Mouse (Mus musculus) MEL (cell line): ENCODE measurements at regions not wholly inside any gene's neighbourhood (a gene's known extent, or its start where the extent isn't known, plus 50 kb on each side); places are given as distances from the start of the nearest gene placed in this dataset.

Experiments
- DNase-seq: peaks from one replicate; pipeline ENCODE4 v3.0.0; 2011; ENCODE audit warnings: low read depth, low spot score
- H3K27ac ChIP-seq: 2 replicates; pipeline ENCODE4 v1.5.1; 2012; ENCODE audit warnings: low read depth, mild to moderate bottlenecking, control low read depth, low read length, moderate library complexity; ENCODE audit not compliant: control insufficient read depth
- H3K27me3 ChIP-seq, 2 experiments: fragments of 150-350 bp in 1 of 2; sonication (generic) in 1 of 2; 2 replicates each; pipeline ENCODE4 v1.6.1; 2012; ENCODE audit warnings: low read length in 2 of 2, mild to moderate bottlenecking in 2 of 2, improper control_type of control experiment in 1 of 2, moderate library complexity in 1 of 2; ENCODE audit not compliant: insufficient read depth in 2 of 2, control insufficient read depth in 1 of 2
- H3K36me3 ChIP-seq, 2 experiments: 2 replicates each; pipeline ENCODE4 v1.6.1; 2012 to 2014; ENCODE audit warnings: low read length in 2 of 2, improper control_type of control experiment in 1 of 2, inconsistent platforms in 1 of 2, mild to moderate bottlenecking in 1 of 2; ENCODE audit not compliant: insufficient read depth in 2 of 2, control insufficient read depth in 1 of 2
- H3K4me1 ChIP-seq, 2 experiments: fragments of 150-350 bp in 1 of 2; sonication (generic) in 1 of 2; 2 replicates each; pipeline ENCODE4 v1.6.1; 2012; ENCODE audit warnings: low read length in 2 of 2, improper control_type of control experiment in 1 of 2, mild to moderate bottlenecking in 1 of 2; ENCODE audit not compliant: insufficient read depth in 2 of 2, control insufficient read depth in 1 of 2
- H3K4me3 ChIP-seq, 2 experiments: fragments of 150-350 bp in 1 of 2; sonication (generic) in 1 of 2; 2 replicates each; pipeline ENCODE4 v1.5.1; 2012; ENCODE audit warnings: low read depth in 2 of 2, low read length in 2 of 2, mild to moderate bottlenecking in 2 of 2, moderate library complexity in 2 of 2, control low read depth in 1 of 2, improper control_type of control experiment in 1 of 2; ENCODE audit not compliant: control insufficient read depth in 1 of 2, insufficient read depth in 1 of 2
- H3K79me2 ChIP-seq: 2 replicates; pipeline ENCODE4 v1.6.1; 2012; ENCODE audit warnings: mild to moderate bottlenecking, low read length, moderate library complexity; ENCODE audit not compliant: control insufficient read depth, poor library complexity, insufficient read depth
- H3K9ac ChIP-seq: 2 replicates; pipeline ENCODE4 v1.6.1; 2012; ENCODE audit warnings: low read depth, mild to moderate bottlenecking, control low read depth, low read length, moderate library complexity; ENCODE audit not compliant: control insufficient read depth, poor library complexity, severe bottlenecking
- H3K9me3 ChIP-seq: fragments of 150-350 bp; sonication (generic); replicated peaks from 2 replicates; pipeline ENCODE4 v1.6.1; 2012; ENCODE audit warnings: mild to moderate bottlenecking, low read length, improper control_type of control experiment, moderate library complexity; ENCODE audit not compliant: insufficient read depth
- CHD2 ChIP-seq: IDR thresholded peaks from 2 replicates; pipeline ENCODE4 v1.6.1; 2011; ENCODE audit warnings: low read length, improper control_type of control experiment
- CTCF ChIP-seq, 3 experiments: IDR thresholded peaks in 2 of 3; conservative IDR thresholded peaks in 1 of 3; 2 replicates each; pipeline ENCODE4 v1.5.1; 2011 to 2012; ENCODE audit warnings: low read length in 3 of 3, low read depth in 2 of 3, mild to moderate bottlenecking in 2 of 3, improper control_type of control experiment in 1 of 3, inconsistent platforms in 1 of 3, mixed read lengths in 1 of 3, moderate library complexity in 1 of 3; ENCODE audit not compliant: control insufficient read depth in 1 of 3, insufficient read depth in 1 of 3, poor library complexity in 1 of 3, severe bottlenecking in 1 of 3
- E2F4 ChIP-seq: IDR thresholded peaks from 2 replicates; pipeline ENCODE4 v1.6.1; 2011; ENCODE audit warnings: low read depth, low read length, improper control_type of control experiment, borderline replicate concordance
- ETS1 ChIP-seq: IDR thresholded peaks from 2 replicates; pipeline ENCODE4 v1.6.1; 2012; ENCODE audit warnings: low read depth, mild to moderate bottlenecking, inconsistent platforms, low read length, improper control_type of control experiment, moderate library complexity
- GATA1 ChIP-seq: IDR thresholded peaks from 2 replicates; pipeline ENCODE4 v1.6.1; 2011; ENCODE audit warnings: low read depth, low read length, improper control_type of control experiment
- JUND ChIP-seq: IDR thresholded peaks from 2 replicates; pipeline ENCODE4 v1.6.1; 2011; ENCODE audit warnings: low read depth, mild to moderate bottlenecking, improper control_type of control experiment, low read length
- KAT2A ChIP-seq: conservative IDR thresholded peaks from 2 replicates; pipeline ENCODE4 v1.6.1; 2012; ENCODE audit warnings: low read depth, low read length, improper control_type of control experiment, inconsistent platforms
- MAFK ChIP-seq: IDR thresholded peaks from 2 replicates; pipeline ENCODE4 v1.6.1; 2011; ENCODE audit warnings: low read depth, mild to moderate bottlenecking, low read length, improper control_type of control experiment, borderline replicate concordance
- MAX ChIP-seq: IDR thresholded peaks from 2 replicates; pipeline ENCODE4 v1.6.1; 2011; ENCODE audit warnings: low read length, improper control_type of control experiment
- MAZ ChIP-seq: IDR thresholded peaks from 2 replicates; pipeline ENCODE4 v1.6.1; 2012; ENCODE audit warnings: low read depth, mild to moderate bottlenecking, inconsistent platforms, low read length, improper control_type of control experiment
- MEF2A ChIP-seq: IDR thresholded peaks from 2 replicates; pipeline ENCODE4 v1.6.1; 2014; ENCODE audit warnings: low read depth, mild to moderate bottlenecking, inconsistent platforms, low read length, improper control_type of control experiment; ENCODE audit not compliant: poor library complexity, insufficient replicate concordance, severe bottlenecking; ENCODE audit errors: extremely low read depth
- MYB ChIP-seq: IDR thresholded peaks from 2 replicates; pipeline ENCODE4 v1.6.1; 2011; ENCODE audit warnings: mild to moderate bottlenecking, low read depth, low read length, improper control_type of control experiment
- NELFE ChIP-seq: IDR thresholded peaks from 2 replicates; pipeline ENCODE4 v1.6.1; 2011; ENCODE audit warnings: low read depth, low read length, improper control_type of control experiment
- NRF1 ChIP-seq: IDR thresholded peaks from 2 replicates; pipeline ENCODE4 v1.6.1; 2014; ENCODE audit warnings: low read depth, mild to moderate bottlenecking, inconsistent platforms, low read length, improper control_type of control experiment, moderate library complexity; ENCODE audit not compliant: poor library complexity, insufficient read depth, severe bottlenecking
- POLR2AphosphoS2 ChIP-seq: IDR thresholded peaks from 2 replicates; pipeline ENCODE4 v1.6.1; 2011; ENCODE audit warnings: low read length, improper control_type of control experiment
- SIN3A ChIP-seq: IDR thresholded peaks from 2 replicates; pipeline ENCODE4 v1.6.1; 2012; ENCODE audit warnings: low read length, improper control_type of control experiment, inconsistent platforms
- SMC3 ChIP-seq: IDR thresholded peaks from 2 replicates; pipeline ENCODE4 v1.6.1; 2011; ENCODE audit warnings: low read depth, low read length, improper control_type of control experiment
- TAL1 ChIP-seq: IDR thresholded peaks from 2 replicates; pipeline ENCODE4 v1.6.1; 2012; ENCODE audit warnings: mild to moderate bottlenecking, inconsistent platforms, low read length, moderate library complexity, mixed read lengths
- TCF12 ChIP-seq: IDR thresholded peaks from 2 replicates; pipeline ENCODE4 v1.6.1; 2014; ENCODE audit warnings: low read depth, mild to moderate bottlenecking, inconsistent platforms, low read length, improper control_type of control experiment, moderate library complexity
- USF1 ChIP-seq: IDR thresholded peaks from 2 replicates; pipeline ENCODE4 v1.6.1; 2014; ENCODE audit warnings: low read depth, mild to moderate bottlenecking, inconsistent platforms, low read length, improper control_type of control experiment, moderate library complexity
- ZNF384 ChIP-seq: IDR thresholded peaks from 2 replicates; pipeline ENCODE4 v1.6.1; 2012; ENCODE audit warnings: low read depth, mild to moderate bottlenecking, inconsistent platforms, low read length, improper control_type of control experiment

GRCm38 (mm10) chr2:61347451-61347850 is 230.9 kb upstream of the Tank start:
- H3K27me3 ChIP-seq = no peaks in the 10 kb centered on the region
- H3K4me3 ChIP-seq = no peak overlapping the region
- no peaks in the 10 kb centered on the region for H3K9me3 ChIP-seq
- H3K79me2 ChIP-seq = no peaks in the 10 kb centered on the region
- no peaks in the 10 kb centered on the region for H3K4me1 ChIP-seq
- TF ChIP-seq NELFE = no peak
- no peak for TF ChIP-seq MAFK
- no peak for TF ChIP-seq CTCF (IDR thresholded peaks at IDR 0.05 in 2 of 3, conservative IDR thresholded peaks at IDR 0.05 in 1 of 3; ENCODE audit: control insufficient read depth in 1 of 3, insufficient read depth in 1 of 3, low read depth in 2 of 3, low read length in 3 of 3, poor library complexity in 1 of 3, severe bottlenecking in 1 of 3)
- TF ChIP-seq SIN3A = no peak
- no peak for TF ChIP-seq SMC3
- TF ChIP-seq POLR2AphosphoS2 = no peak
- TF ChIP-seq MYB = no peak
- H3K9ac ChIP-seq = no peak overlapping the region
- H3K36me3 ChIP-seq = no peaks in the 10 kb centered on the region
- no peak for DNase-seq
- H3K27ac ChIP-seq = no peak overlapping the region

- no peaks in the 10 kb centered on the region for H3K79me2 ChIP-seq
- no peaks in the 10 kb centered on the region for H3K36me3 ChIP-seq
- no peak overlapping the region for H3K9ac ChIP-seq
- H3K4me3 ChIP-seq = no peak overlapping the region
- DNase-seq = no peak
- no peak for TF ChIP-seq USF1
- no peak for TF ChIP-seq ZNF384
- no peak for TF ChIP-seq MAX
- no peak for TF ChIP-seq JUND
- no peak for TF ChIP-seq CHD2
- no peak for TF ChIP-seq NELFE
- TF ChIP-seq NRF1 = no peak
- no peak for TF ChIP-seq TAL1
- no peak for TF ChIP-seq TCF12
- TF ChIP-seq, all 39 proteins: peak for 0
- no peak overlapping the region for H3K27ac ChIP-seq
- no peaks in the 10 kb centered on the region for H3K4me1 ChIP-seq
- H3K9me3 ChIP-seq = no peaks in the 10 kb centered on the region
- H3K27me3 ChIP-seq = no peaks in the 10 kb centered on the region
These were observed 232.2 kb upstream of the Tank start for GRCm38 (mm10) chr2:61346012-61346760.

GRCm38 (mm10) chr2:61345311-61345710 is 233.1 kb upstream of the Tank start:
- Histone ChIP-seq H3K27me3 (no peaks in the 10 kb centered on the region), H3K79me2 (no peaks in the 10 kb centered on the region), H3K27ac (no peak overlapping the region), H3K36me3 (no peaks in the 10 kb centered on the region), H3K4me3 (no peak overlapping the region), H3K4me1 (no peaks in the 10 kb centered on the region), H3K9ac (no peak overlapping the region), H3K9me3 (no peaks in the 10 kb centered on the region)
- no peak for TF ChIP-seq E2F4
- no peak for TF ChIP-seq MAZ
- no peak for TF ChIP-seq ETS1
- TF ChIP-seq MEF2A = no peak
- no peak for TF ChIP-seq GATA1
- no peak for TF ChIP-seq TCF12
- TF ChIP-seq MAX = no peak
- no peak for TF ChIP-seq KAT2A
- no peak for TF ChIP-seq TAL1
- DNase-seq = no peak
